Mouse (Mus musculus): ENCODE data around the gene Carmil1. TPM values are rescaled to one million over a fixed set of nuclear protein-coding genes. Genes with fewer than 3 reads are reported as not detected.

Gene Carmil1
- polyA plus RNA-seq, 1 experiment from 2014 or later: 5.9 TPM

DNA sequence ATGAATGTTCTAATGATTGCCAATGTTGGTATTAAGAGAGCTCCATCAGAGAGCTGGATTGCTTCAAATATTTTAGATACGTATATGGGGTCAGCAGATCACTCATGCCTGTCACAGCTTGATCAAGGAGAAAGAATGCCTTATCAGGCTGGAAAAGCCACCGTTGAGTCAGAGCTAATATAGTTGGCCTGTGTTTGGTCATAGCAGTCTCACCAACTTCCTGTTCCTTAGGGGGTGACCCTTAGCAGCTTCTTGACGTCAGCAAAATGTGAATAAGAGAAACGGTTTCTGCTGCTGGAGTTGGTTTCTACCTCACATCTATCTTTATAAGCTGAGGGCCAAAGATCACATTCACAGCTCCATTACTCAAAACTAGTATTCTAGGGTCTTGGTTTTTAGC lies 176.6 kb downstream of the Carmil1 start:
- DNase-seq: no peak
- H3K9ac ChIP-seq (replicated peaks): no peak overlapping the region
- WGBS (ENCODE audit: insufficient replicate concordance): 35% methylated on average over 4 of the region's 4 CpGs
- no peak overlapping the region for H3K27ac ChIP-seq (ENCODE audit: low read depth)
- TF ChIP-seq EP300 (IDR thresholded peaks at IDR 0.05; ENCODE audit: low read depth) (no peak), CTCF (IDR thresholded peaks at IDR 0.05; ENCODE audit: low read depth) (no peak)
- ATAC-seq: no peak
- peaks cover 5% of the 10 kb centered on the region; the same call in 1 of the 2 replicates for H3K36me3 ChIP-seq (replicated peaks; ENCODE audit: insufficient read depth, low read length)
- H3K4me2 ChIP-seq (ENCODE audit: low read depth, low read length): no peak overlapping the region
- no peak overlapping the region for H3K4me3 ChIP-seq (ENCODE audit: low read depth, low read length)
- H3K9me3 ChIP-seq (ENCODE audit: low read length): no peaks in the 10 kb centered on the region
- no peaks in the 10 kb centered on the region for H3K4me1 ChIP-seq (ENCODE audit: insufficient read depth)
- H3K27me3 ChIP-seq (ENCODE audit: insufficient read depth, low read length): no peaks in the 10 kb centered on the region

DNA sequence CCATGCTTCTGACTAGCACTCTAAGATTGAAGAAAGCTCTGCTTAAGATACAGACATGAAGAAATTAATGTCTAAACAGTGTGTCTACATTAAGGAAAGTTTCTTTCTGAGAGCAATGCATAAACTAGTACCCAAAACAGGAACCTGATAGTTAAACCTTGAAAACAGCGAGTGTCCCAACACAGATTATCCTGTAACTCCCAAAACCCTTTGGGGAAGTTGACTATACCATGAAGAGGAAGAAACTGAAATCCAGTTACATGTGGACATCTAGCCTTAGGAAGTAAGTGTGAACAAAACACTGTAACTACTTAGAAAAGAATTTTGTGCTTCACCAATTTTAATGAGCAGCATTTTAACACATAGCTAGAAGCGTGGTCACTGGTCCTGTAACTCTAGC lies 177.4 kb downstream of the Carmil1 start:
- H3K9ac ChIP-seq (replicated peaks): no peak overlapping the region
- no peak overlapping the region for H3K4me3 ChIP-seq (ENCODE audit: low read depth, low read length)
- 66% methylated on average over 2 of the region's 2 CpGs for WGBS (ENCODE audit: insufficient replicate concordance)
- no peaks in the 10 kb centered on the region for H3K9me3 ChIP-seq (ENCODE audit: low read length)
- no peak for ATAC-seq
- H3K36me3 ChIP-seq (replicated peaks; ENCODE audit: insufficient read depth, low read length): peaks cover 5% of the 10 kb centered on the region; the same call in 1 of the 2 replicates
- DNase-seq: no peak
- TF ChIP-seq EP300 (IDR thresholded peaks at IDR 0.05; ENCODE audit: low read depth) (no peak), CTCF (IDR thresholded peaks at IDR 0.05; ENCODE audit: low read depth) (no peak)
- H3K27ac ChIP-seq (ENCODE audit: low read depth): no peak overlapping the region
- H3K4me1 ChIP-seq (ENCODE audit: insufficient read depth): no peaks in the 10 kb centered on the region
- no peaks in the 10 kb centered on the region for H3K27me3 ChIP-seq (ENCODE audit: insufficient read depth, low read length)
- H3K4me2 ChIP-seq (ENCODE audit: low read depth, low read length): no peak overlapping the region

DNA sequence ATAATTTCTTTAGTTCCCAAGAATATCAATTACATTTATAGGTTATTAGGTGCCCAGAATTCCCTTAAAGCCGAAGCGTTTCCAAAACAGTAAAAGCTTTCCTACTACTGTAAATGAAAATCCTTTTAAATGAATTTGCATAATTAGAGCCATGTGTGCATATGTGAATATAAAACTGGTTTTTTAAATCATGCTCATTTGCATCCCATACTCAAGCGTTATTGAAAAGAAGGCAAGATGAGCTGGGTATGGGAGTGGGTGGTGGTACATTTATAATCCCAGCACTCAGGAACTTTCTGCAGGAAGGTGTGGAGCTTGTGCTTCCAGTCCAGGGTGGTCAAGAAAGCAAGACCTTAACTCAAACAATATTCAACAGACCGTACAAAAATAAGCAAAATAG lies 178.3 kb downstream of the Carmil1 start:
- Histone ChIP-seq H3K9me3 (ENCODE audit: low read length) (no peaks in the 10 kb centered on the region), H3K27ac (ENCODE audit: low read depth) (no peak overlapping the region), H3K36me3 (replicated peaks; ENCODE audit: insufficient read depth, low read length) (peaks cover 5% of the 10 kb centered on the region; the same call in 1 of the 2 replicates), H3K4me1 (ENCODE audit: insufficient read depth) (no peaks in the 10 kb centered on the region), H3K4me3 (ENCODE audit: low read depth, low read length) (no peak overlapping the region), H3K4me2 (ENCODE audit: low read depth, low read length) (no peak overlapping the region), H3K27me3 (ENCODE audit: insufficient read depth, low read length) (no peaks in the 10 kb centered on the region), H3K9ac (replicated peaks) (no peak overlapping the region)
- ATAC-seq: no peak
- 82% methylated on average over 4 of the region's 4 CpGs for WGBS (ENCODE audit: insufficient replicate concordance)
- no peak for TF ChIP-seq CTCF (IDR thresholded peaks at IDR 0.05; ENCODE audit: low read depth)
- no peak for TF ChIP-seq EP300 (IDR thresholded peaks at IDR 0.05; ENCODE audit: low read depth)
- no peak for DNase-seq

DNA sequence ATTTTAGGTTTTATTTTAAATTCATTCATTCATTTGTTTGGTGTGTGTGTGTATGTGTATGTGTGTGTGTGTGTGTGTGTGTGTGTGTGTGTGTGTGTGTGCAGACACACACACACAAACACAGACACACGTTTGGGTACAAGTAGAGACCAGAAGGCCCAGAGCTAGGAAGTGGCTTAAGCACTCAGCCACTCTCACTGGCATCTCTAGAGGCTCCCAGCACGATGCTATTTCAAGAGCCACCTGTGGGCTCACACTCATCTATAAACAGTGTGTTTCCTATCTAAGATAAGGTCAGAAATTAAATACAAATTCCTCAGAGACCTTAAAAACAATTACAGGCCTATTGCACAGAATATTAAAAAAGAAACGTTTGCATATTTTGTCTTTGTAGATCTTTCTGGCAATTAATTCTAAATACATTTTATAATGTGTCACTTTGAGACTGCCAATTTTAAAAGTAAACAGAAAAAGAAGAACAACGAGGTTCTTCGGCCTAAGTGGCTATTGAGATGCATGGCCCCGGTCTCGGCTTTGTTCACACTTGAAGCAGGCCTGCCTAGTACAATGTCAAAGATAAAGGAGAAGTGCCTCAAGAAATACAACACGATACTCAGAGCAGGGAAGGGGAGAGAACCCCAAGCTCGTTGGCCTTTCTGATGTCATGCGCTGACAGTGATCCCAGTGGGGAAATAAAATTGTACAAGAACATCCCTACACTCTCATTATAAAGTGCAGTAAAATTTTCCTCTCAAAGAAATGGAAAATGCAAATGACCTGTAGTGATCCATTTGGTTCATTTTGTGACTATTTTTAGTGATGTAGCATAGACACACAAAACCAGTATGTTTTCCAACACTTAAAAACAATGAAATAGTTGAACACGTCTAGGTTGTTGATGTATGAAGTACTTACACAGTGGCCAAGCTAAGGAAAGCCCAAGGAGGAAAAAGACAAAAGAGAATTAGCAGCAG lies 179.2 kb downstream of the Carmil1 start:
- Histone ChIP-seq H3K27me3 (ENCODE audit: insufficient read depth, low read length) (no peaks in the 10 kb centered on the region), H3K4me2 (ENCODE audit: low read depth, low read length) (no peak overlapping the region), H3K4me1 (ENCODE audit: insufficient read depth) (no peaks in the 10 kb centered on the region), H3K9ac (replicated peaks) (no peak overlapping the region), H3K27ac (ENCODE audit: low read depth) (no peak overlapping the region), H3K9me3 (ENCODE audit: low read length) (no peaks in the 10 kb centered on the region), H3K4me3 (ENCODE audit: low read depth, low read length) (no peak overlapping the region), H3K36me3 (replicated peaks; ENCODE audit: insufficient read depth, low read length) (peaks cover 5% of the 10 kb centered on the region; the same call in 1 of the 2 replicates)
- ATAC-seq (no peak), DNase-seq (no peak)
- WGBS (ENCODE audit: insufficient replicate concordance): 66% methylated on average over 11 of the region's 11 CpGs
- TF ChIP-seq EP300 (IDR thresholded peaks at IDR 0.05; ENCODE audit: low read depth) (no peak), CTCF (IDR thresholded peaks at IDR 0.05; ENCODE audit: low read depth) (no peak)

DNA sequence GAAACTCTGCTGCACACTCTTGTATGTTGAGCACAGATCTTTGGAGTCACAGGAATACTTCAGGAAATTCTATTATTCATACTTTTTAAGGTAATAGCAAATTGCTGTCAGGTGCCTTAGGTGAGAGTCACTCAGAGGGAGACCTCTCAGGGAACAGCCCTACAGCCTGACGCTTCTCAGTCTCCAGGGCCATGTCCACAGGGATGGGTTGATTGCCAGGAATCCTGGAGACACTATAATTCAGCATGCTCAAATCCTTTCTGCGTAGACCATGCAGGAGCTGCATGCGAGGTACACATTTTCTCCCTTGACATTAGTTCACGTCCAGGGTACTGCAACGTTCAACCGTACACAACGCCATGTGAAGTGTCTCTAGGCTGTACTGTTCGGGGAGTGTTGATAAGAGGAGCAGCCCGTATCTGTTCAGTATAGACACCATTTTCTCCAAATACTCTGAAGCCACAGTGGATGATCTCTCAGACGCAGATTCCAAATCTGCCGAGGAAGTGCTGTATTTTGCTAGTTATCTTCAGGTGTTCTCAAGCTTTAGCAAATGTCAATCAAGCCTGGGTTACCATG lies 180.0 kb downstream of the Carmil1 start:
- no peaks in the 10 kb centered on the region for H3K27me3 ChIP-seq (ENCODE audit: insufficient read depth, low read length)
- H3K4me1 ChIP-seq (ENCODE audit: insufficient read depth): no peaks in the 10 kb centered on the region
- H3K4me3 ChIP-seq (ENCODE audit: low read depth, low read length): no peak overlapping the region
- H3K4me2 ChIP-seq (ENCODE audit: low read depth, low read length): no peak overlapping the region
- no peak for ATAC-seq
- WGBS (ENCODE audit: insufficient replicate concordance): 77% methylated on average over 11 of the region's 11 CpGs
- TF ChIP-seq CTCF (IDR thresholded peaks at IDR 0.05; ENCODE audit: low read depth): no peak
- H3K9me3 ChIP-seq (ENCODE audit: low read length): no peaks in the 10 kb centered on the region
- DNase-seq: no peak
- no peak overlapping the region for H3K27ac ChIP-seq (ENCODE audit: low read depth)
- peaks cover 5% of the 10 kb centered on the region; the same call in 1 of the 2 replicates for H3K36me3 ChIP-seq (replicated peaks; ENCODE audit: insufficient read depth, low read length)
- H3K9ac ChIP-seq (replicated peaks): no peak overlapping the region

DNA sequence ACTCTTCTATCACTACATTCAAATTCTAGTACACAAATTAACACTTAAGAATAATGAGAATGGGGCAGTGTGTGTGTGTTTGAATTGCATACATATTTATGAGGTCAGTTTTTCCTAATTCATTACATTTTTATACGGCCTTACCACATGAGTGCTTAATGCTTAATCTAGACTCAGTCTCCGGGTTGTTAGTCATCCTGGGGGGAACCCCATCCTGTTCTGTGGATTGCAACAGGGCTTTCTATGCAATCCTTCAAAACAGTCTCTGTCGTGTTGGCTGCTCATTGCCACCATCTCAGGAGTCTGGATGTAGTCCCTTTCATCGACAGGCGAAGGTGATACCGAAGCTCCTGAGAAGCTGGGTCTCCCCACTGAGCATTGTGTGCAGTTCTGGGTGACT lies 184.0 kb downstream of the Carmil1 start:
- H3K4me2 ChIP-seq (ENCODE audit: low read depth, low read length): no peak overlapping the region
- DNase-seq: no peak
- no peak for ATAC-seq
- H3K27ac ChIP-seq (ENCODE audit: low read depth): no peak overlapping the region
- H3K9ac ChIP-seq (replicated peaks): no peak overlapping the region
- no peak for TF ChIP-seq CTCF (IDR thresholded peaks at IDR 0.05; ENCODE audit: low read depth)
- TF ChIP-seq EP300 (IDR thresholded peaks at IDR 0.05; ENCODE audit: low read depth): no peak
- H3K27me3 ChIP-seq (ENCODE audit: insufficient read depth, low read length): no peaks in the 10 kb centered on the region
- H3K4me1 ChIP-seq (ENCODE audit: insufficient read depth): no peaks in the 10 kb centered on the region
- no peaks in the 10 kb centered on the region for H3K9me3 ChIP-seq (ENCODE audit: low read length)
- 0 out of 2 replicates have a peak, but pooled peaks cover 2% of the 10 kb centered on the region for H3K36me3 ChIP-seq (replicated peaks; ENCODE audit: insufficient read depth, low read length)
- H3K4me3 ChIP-seq (ENCODE audit: low read depth, low read length): no peak overlapping the region
- 74% methylated on average over 6 of the region's 6 CpGs for WGBS (ENCODE audit: insufficient replicate concordance)

Measured in liver, postnatal 0 days (tissue).